Mouse (Mus musculus) layer of hippocampus, adult 8-10 months (tissue): Measurements from ENCODE around the gene Abhd17c. TPM values are rescaled to one million over a fixed set of nuclear protein-coding genes. Genes with fewer than 3 reads are reported as not detected.
A peak's percentile ranks its signal among the peaks of the same experiment; 100 is the strongest.
"Not testable (repeated sequence)": the region's sequence is repeated elsewhere in the genome, so short reads cannot be mapped to it uniquely, and the experiment has no call there.

ENCODE experiments used
- DNase-seq, 2 experiments: peaks; one replicate each; pipeline ENCODE4 v3.0.0; 2022; ENCODE audit warnings: low spot score in 2 of 2
- total RNA-seq, 4 experiments: library from RNA; stranded (reverse); gene quantifications; 2 replicates each; pipeline ENCODE4 v1.2.4; 2022

Gene Abhd17c
- total RNA-seq, result 10 to 100 TPM; 48.1 to 51.8 (median 48.8) TPM

GRCm38 (mm10) chr7:84151001-84151959, at the start of gene Abhd17c:
Gene Abhd17c (minus strand): TSS chr7:84151893.
- DNase-seq, result peak; percentile 34 to 48

- no peak for DNase-seq
These were observed 45.6 kb upstream of the Abhd17c start for GRCm38 (mm10) chr7:84197208-84197860.

GRCm38 (mm10) chr7:84196221-84196620, 44.5 kb upstream of the Abhd17c start:
- DNase-seq, result no peak

GRCm38 (mm10) chr7:84192256-84192655, 40.6 kb upstream of the Abhd17c start:
- DNase-seq, result no peak

- no peak for DNase-seq
These were observed 39.8 kb upstream of the Abhd17c start for GRCm38 (mm10) chr7:84191476-84191875.

- DNase-seq, result no peak
These were observed 36.5 kb upstream of the Abhd17c start for GRCm38 (mm10) chr7:84188196-84188595.

GRCm38 (mm10) chr7:84185196-84185595, 33.5 kb upstream of the Abhd17c start:
- no peak for DNase-seq

GRCm38 (mm10) chr7:84184703-84185102, 33.0 kb upstream of the Abhd17c start:
- no peak for DNase-seq

GRCm38 (mm10) chr7:84178809-84179208, 27.1 kb upstream of the Abhd17c start:
- DNase-seq, result not testable (repeated sequence)

GRCm38 (mm10) chr7:84174655-84175448, 23.2 kb upstream of the Abhd17c start:
- peak; percentile 82 to 87 for DNase-seq

GRCm38 (mm10) chr7:84173394-84173793, 21.7 kb upstream of the Abhd17c start:
- DNase-seq, result no peak

- no peak for DNase-seq
These were observed 19.6 kb upstream of the Abhd17c start for GRCm38 (mm10) chr7:84171177-84171787.

- no peak for DNase-seq
These were observed 16.7 kb upstream of the Abhd17c start for GRCm38 (mm10) chr7:84168355-84168754.

GRCm38 (mm10) chr7:84166721-84167419, 15.2 kb upstream of the Abhd17c start:
- no peak for DNase-seq

GRCm38 (mm10) chr7:84166007-84166406, 14.3 kb upstream of the Abhd17c start:
- DNase-seq, result no peak

GRCm38 (mm10) chr7:84165288-84165687, 13.6 kb upstream of the Abhd17c start:
- no peak for DNase-seq

- DNase-seq, result no peak
These were observed 13.2 kb upstream of the Abhd17c start for GRCm38 (mm10) chr7:84164880-84165279.

- DNase-seq, result no peak
These were observed 12.7 kb upstream of the Abhd17c start for GRCm38 (mm10) chr7:84164419-84164818.

GRCm38 (mm10) chr7:84163585-84163984, 11.9 kb upstream of the Abhd17c start:
- DNase-seq, result no peak

GRCm38 (mm10) chr7:84159414-84159813, 7.7 kb upstream of the Abhd17c start:
- no peak for DNase-seq

- no peak for DNase-seq
These were observed 2.1 kb upstream of the Abhd17c start for GRCm38 (mm10) chr7:84153821-84154220.
